Mouse (Mus musculus): ENCODE measurements at regions not wholly inside any gene's neighbourhood (a gene's known extent, or its start where the extent isn't known, plus 50 kb on each side); places are given as distances from the start of the nearest gene placed in this dataset.

DNA sequence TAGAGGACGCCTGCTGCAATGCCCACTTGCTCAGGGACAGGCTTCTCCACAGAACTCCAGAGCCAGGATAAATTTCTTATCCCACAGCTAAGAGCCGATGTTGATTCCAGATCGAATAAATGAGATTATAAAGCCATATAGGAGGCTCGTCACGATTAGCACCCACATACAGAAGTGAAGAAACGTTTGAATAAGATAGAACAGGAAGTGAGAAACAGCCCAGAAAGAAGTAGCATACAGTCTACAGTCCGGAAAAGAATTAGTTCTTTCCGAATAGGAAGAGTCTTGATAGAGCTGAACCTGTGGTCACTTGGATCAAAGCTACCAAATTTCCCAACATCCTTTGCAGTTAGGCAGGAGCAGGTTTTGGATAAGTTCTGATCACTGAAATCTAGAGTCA, 133.0 kb upstream of the Runx1 start:
- WGBS, result 88% methylated on average over 8 of the region's 8 CpGs
- Histone ChIP-seq H3K27ac (no peak overlapping the region), H3K4me3 (no peak overlapping the region), H3K9me3 (no peaks in the 10 kb centered on the region), H3K4me1 (replicated peaks) (peaks cover 15% of the 10 kb centered on the region; the same call in 1 of the 2 replicates), H3K27me3 (ENCODE audit: insufficient read depth, poor library complexity, severe bottlenecking) (no peaks in the 10 kb centered on the region), H3K36me3 (no peaks in the 10 kb centered on the region)
- no peak for DNase-seq (ENCODE audit: low spot score)

DNA sequence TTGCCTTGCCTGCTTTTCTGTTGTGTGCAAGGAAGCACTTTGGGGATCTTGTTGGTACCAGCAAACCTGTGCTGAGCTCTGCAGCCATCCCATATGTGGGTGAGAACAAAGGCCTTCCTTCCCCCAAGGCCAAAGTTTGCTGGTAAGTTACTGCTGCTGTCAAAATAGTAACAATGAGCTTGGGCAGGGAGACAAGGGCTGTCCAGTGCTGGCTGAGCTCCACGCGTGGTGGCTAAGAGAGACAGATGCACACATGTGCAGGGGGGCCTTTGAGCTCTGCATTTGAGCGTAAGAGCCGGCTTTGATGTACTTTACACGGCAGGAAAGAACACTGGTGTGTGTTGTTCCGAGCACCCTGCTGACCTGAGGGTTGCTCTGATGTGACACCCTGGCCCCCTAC, 132.2 kb upstream of the Runx1 start:
- 70% methylated on average over 6 of the region's 6 CpGs for WGBS
- peak overlapping the region; percentile 16; the same call in 1 of the 2 replicates for H3K27ac ChIP-seq
- DNase-seq (ENCODE audit: low spot score), result no peak

DNA sequence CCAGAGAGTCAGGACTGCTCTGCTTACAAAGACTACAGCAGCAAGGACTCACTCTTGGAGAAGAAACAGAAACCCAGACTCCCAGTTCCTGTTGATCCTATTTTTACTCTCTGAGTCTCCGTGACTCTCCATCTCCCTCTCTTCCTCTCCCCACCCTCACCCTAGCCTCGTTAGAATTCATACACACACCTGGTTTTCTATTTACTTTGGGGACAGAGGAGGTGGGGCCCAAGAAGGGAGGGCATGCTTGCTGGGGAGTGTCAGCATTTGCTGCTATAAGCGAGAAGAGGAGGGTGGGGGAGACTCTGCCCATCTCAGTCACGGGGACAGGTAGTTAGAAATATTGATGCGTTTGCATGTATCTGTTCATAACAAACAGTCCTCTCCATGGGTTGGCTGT, 129.6 kb upstream of the Runx1 start:
- H3K4me3 ChIP-seq, result no peak overlapping the region
- H3K36me3 ChIP-seq, result no peaks in the 10 kb centered on the region
- 61% methylated on average over 5 of the region's 5 CpGs for WGBS
- no peaks in the 10 kb centered on the region for H3K27me3 ChIP-seq (ENCODE audit: insufficient read depth, poor library complexity, severe bottlenecking)
- H3K4me1 ChIP-seq (replicated peaks), result peaks cover 15% of the 10 kb centered on the region; the same call in 1 of the 2 replicates
- H3K9me3 ChIP-seq, result no peaks in the 10 kb centered on the region
- no peak for DNase-seq (ENCODE audit: low spot score)
- no peak overlapping the region for H3K27ac ChIP-seq

More for the DNA sequence above, 132.2 kb upstream of the Runx1 start:
- Histone ChIP-seq H3K27me3 (ENCODE audit: insufficient read depth, poor library complexity, severe bottlenecking) (no peaks in the 10 kb centered on the region), H3K36me3 (no peaks in the 10 kb centered on the region), H3K9me3 (no peaks in the 10 kb centered on the region), H3K4me3 (no peak overlapping the region), H3K4me1 (replicated peaks) (peaks cover 15% of the 10 kb centered on the region; the same call in 1 of the 2 replicates)

DNA sequence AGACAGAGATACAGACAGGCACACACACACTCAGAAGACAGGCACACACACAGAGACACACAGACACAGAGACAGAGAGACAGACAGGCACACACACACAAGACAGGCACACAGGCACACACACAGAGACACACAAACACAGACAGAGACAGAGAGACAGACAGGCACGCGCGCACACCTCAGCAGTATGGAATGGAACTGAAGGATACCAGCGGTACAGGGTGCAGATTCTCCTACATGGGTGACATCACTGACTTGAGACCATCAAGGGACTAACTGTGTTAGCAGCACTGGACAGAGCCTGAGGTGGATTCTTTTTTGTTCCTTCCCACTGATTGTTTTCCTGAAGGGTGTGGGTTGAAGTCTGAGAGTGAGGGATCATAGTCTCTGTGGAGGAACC, 129.1 kb upstream of the Runx1 start:
- Histone ChIP-seq H3K36me3 (no peaks in the 10 kb centered on the region), H3K4me1 (replicated peaks) (peaks cover 15% of the 10 kb centered on the region; the same call in 1 of the 2 replicates), H3K9me3 (no peaks in the 10 kb centered on the region), H3K27ac (no peak overlapping the region), H3K4me3 (no peak overlapping the region), H3K27me3 (ENCODE audit: insufficient read depth, poor library complexity, severe bottlenecking) (no peaks in the 10 kb centered on the region)
- no peak for DNase-seq (ENCODE audit: low spot score)
- 90% methylated on average over 4 of the region's 4 CpGs for WGBS

DNA sequence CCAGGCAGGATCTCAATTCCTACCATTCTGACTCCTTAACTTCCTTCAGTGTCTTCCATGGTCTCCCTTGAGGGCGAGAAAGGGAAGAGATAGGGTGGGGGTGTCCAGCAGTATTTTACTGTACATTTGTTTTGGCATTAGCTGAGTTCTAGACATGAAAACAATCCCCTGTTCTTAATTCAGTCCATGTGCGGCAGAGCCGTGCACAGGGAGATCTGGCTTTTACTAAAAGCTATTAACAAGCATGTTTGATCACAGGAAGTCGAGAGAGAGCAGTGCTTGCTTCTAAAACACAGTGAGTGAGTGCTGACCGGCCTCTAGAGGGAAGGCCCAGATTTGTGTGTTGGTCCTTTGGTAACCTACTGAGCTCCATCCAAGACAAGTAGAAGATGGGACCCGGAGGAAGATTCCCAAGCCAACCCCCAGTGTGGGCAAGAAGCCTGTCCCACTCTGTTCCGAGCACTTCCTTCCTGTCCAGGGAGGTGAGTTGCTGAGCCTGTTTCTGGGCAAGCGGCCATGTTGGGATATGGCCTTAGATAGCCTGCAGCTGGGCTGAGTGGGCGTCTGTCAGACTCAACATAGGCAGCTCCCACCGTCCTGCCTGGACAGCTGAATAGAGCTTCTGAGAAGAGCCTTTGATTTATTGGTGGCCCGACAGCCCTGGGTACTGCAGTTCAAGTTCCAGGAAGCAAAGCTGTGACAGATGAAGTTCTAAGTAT, 128.1 kb upstream of the Runx1 start:
- peak overlapping the region; percentile 30; the same call in 1 of the 2 replicates for H3K27ac ChIP-seq
- no peaks in the 10 kb centered on the region for H3K9me3 ChIP-seq
- H3K4me3 ChIP-seq, result no peak overlapping the region
- no peaks in the 10 kb centered on the region for H3K36me3 ChIP-seq
- no peaks in the 10 kb centered on the region for H3K27me3 ChIP-seq (ENCODE audit: insufficient read depth, poor library complexity, severe bottlenecking)
- H3K4me1 ChIP-seq (replicated peaks), result peaks cover 15% of the 10 kb centered on the region; the same call in 1 of the 2 replicates
- peak; percentile 8 for DNase-seq (ENCODE audit: low spot score)
- WGBS, result 72% methylated on average over 11 of the region's 11 CpGs

DNA sequence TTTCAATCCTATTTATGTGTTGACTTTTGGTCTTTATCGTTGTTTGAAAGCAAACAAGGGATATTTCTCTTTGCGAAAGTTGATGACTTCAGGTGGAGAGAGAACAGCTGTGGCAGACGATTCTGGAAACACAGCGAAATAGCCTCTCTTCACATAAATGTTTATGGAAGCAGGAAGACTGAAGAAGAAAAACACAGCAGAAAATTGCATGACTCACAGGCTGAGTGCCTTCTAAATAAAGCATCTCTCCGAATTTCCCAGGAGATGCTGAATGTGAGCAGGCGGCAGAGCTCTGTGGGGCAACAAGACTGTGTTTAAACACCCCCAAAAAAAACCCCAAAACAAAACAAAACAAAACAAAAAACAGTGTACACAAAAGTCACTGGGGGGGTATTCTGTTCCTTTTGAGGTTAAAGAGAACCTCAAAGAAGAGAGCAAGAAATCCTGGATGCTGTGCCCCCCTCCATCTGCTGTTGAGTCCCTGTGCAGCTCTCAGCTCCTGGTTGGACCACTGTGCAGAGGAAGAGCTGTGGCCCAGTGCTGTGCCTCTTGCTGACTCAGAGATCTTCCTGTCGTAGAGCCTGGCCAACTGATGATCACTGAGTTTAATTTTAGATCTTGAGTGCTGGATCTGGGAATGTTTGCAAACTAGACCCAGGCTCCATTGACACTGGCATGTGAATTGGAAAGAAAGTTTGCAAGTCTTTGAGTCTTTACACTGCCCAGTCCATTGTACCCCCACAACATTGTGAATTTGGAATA, 126.6 kb upstream of the Runx1 start:
- no peak overlapping the region for H3K27ac ChIP-seq
- H3K4me3 ChIP-seq, result no peak overlapping the region
- H3K9me3 ChIP-seq, result no peaks in the 10 kb centered on the region
- DNase-seq (ENCODE audit: low spot score), result no peak
- H3K27me3 ChIP-seq (ENCODE audit: insufficient read depth, poor library complexity, severe bottlenecking), result no peaks in the 10 kb centered on the region
- peaks cover 15% of the 10 kb centered on the region; the same call in 1 of the 2 replicates for H3K4me1 ChIP-seq (replicated peaks)
- no peaks in the 10 kb centered on the region for H3K36me3 ChIP-seq
- 79% methylated on average over 7 of the region's 7 CpGs for WGBS

DNA sequence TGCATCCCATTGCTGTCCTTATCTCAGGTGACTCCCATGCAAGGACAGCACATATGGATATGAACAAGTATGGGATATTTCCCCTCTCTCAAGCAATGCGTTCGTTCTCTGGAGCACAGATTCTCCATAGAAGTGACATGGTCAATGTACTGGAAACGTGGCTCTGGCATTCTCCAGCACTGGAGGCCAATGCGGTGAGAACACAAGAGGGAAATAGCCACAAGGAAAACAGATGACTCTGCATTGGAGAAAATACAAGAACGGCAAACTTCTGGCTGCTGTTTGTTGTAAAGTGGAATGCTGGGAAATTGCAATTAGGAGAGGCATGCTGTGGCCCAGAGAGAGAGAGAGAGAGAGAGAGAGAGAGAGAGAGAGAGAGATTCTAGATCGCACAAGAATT, 125.6 kb upstream of the Runx1 start:
- no peaks in the 10 kb centered on the region for H3K9me3 ChIP-seq
- H3K36me3 ChIP-seq, result no peaks in the 10 kb centered on the region
- H3K27me3 ChIP-seq (ENCODE audit: insufficient read depth, poor library complexity, severe bottlenecking), result no peaks in the 10 kb centered on the region
- no peak for DNase-seq (ENCODE audit: low spot score)
- peaks cover 15% of the 10 kb centered on the region; the same call in 1 of the 2 replicates for H3K4me1 ChIP-seq (replicated peaks)
- no peak overlapping the region for H3K27ac ChIP-seq
- 92% methylated on average over 6 of the region's 6 CpGs for WGBS
- H3K4me3 ChIP-seq, result no peak overlapping the region

DNA sequence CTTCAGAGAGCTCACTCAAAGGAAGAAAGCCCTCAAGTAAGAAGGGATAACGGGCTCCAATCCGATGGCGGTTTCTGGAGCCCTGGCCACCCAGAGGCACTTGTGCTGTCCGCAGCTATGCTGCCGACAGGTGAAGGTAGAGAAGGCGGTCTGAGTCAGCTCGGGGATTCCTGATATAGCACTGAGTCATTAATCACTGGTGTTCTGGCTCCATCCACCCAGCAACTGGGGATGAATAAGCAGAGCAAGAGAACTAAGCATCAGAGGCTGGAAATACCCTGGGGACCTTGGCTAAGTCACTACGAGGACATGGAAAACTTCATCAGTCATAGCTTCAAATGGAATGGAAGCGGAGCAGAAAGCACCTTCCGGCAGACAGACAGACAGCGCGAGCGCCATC, 122.5 kb upstream of the Runx1 start:
- Histone ChIP-seq H3K27me3 (ENCODE audit: insufficient read depth, poor library complexity, severe bottlenecking) (no peaks in the 10 kb centered on the region), H3K4me1 (replicated peaks) (no peaks in the 10 kb centered on the region), H3K27ac (no peak overlapping the region), H3K36me3 (no peaks in the 10 kb centered on the region), H3K9me3 (no peaks in the 10 kb centered on the region), H3K4me3 (no peak overlapping the region)
- 94% methylated on average over 13 of the region's 13 CpGs for WGBS
- no peak for DNase-seq (ENCODE audit: low spot score)

DNA sequence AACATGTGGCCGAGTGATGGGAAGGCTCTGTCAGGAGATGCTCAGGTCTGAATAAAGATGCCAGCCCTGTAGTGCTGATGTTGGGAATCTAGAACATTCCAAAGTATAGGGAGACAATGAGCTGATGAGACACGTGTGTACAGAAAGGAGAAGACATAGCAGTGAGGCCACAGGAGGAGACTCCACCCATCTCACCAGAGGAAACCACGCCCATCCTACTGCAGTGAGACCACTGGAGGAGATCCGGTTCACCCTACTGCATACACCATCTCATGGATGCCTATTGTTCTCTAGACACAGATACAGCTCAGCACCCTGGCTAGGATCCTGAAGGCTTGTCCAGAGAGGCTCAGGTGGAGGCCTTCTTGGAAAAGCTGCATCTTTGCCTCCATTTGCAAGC, 120.6 kb upstream of the Runx1 start:
- Histone ChIP-seq H3K36me3 (no peaks in the 10 kb centered on the region), H3K4me3 (no peak overlapping the region), H3K27me3 (ENCODE audit: insufficient read depth, poor library complexity, severe bottlenecking) (no peaks in the 10 kb centered on the region), H3K4me1 (replicated peaks) (no peaks in the 10 kb centered on the region), H3K27ac (no peak overlapping the region), H3K9me3 (no peaks in the 10 kb centered on the region)
- DNase-seq (ENCODE audit: low spot score), result no peak
- whole genome bisulfite sequencing, result 79% methylated on average over 4 of the region's 4 CpGs

DNA sequence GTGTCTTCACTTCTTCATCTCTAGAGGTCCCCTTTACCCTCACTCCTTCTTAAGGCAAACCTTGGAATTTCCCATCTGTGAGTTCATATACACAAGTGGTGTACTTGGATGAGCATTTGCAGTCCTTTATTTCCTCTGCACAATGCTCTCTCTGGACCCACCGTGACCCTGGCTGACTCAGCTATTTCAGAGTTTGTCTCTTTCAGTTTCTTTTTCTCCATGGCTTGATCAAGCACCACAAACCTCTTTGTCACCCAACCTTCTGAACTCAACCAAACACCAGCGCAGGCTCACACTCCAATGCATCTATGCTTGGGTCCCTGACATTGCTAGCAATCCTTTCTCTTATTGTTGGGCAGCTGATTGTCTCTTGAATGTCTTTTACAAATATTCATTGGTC, 118.0 kb upstream of the Runx1 start:
- no peaks in the 10 kb centered on the region for H3K9me3 ChIP-seq
- no peak overlapping the region for H3K27ac ChIP-seq
- no peak overlapping the region for H3K4me3 ChIP-seq
- 77% methylated on average over 2 of the region's 2 CpGs for WGBS
- H3K4me1 ChIP-seq (replicated peaks), result no peaks in the 10 kb centered on the region
- no peak for DNase-seq (ENCODE audit: low spot score)
- no peaks in the 10 kb centered on the region for H3K27me3 ChIP-seq (ENCODE audit: insufficient read depth, poor library complexity, severe bottlenecking)
- H3K36me3 ChIP-seq, result no peaks in the 10 kb centered on the region

DNA sequence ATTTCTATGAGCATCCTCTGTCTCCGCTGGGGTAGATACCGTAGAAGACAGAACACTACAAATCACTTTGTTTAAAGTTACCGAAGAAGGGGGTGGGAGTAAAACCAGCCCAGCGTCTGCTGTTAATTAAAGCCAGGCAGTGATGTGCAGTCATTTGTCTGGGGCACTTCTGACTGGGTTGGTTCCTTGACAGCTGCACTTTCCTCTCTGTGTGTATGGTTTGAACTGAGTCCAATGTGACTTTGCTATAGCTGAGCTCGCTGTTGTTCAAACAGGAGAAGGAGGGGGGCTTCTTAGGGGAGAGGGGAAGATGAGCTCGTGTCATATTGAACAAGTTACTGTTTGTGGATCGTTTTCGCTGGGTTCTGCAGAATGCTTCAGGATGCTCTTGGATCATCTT, 113.7 kb upstream of the Runx1 start:
- WGBS, result 55% methylated on average over 8 of the region's 8 CpGs
- Histone ChIP-seq H3K9me3 (no peaks in the 10 kb centered on the region), H3K4me1 (replicated peaks) (no peaks in the 10 kb centered on the region), H3K27me3 (ENCODE audit: insufficient read depth, poor library complexity, severe bottlenecking) (no peaks in the 10 kb centered on the region), H3K4me3 (no peak overlapping the region), H3K27ac (no peak overlapping the region), H3K36me3 (no peaks in the 10 kb centered on the region)
- DNase-seq (ENCODE audit: low spot score), result peak; percentile 15

DNA sequence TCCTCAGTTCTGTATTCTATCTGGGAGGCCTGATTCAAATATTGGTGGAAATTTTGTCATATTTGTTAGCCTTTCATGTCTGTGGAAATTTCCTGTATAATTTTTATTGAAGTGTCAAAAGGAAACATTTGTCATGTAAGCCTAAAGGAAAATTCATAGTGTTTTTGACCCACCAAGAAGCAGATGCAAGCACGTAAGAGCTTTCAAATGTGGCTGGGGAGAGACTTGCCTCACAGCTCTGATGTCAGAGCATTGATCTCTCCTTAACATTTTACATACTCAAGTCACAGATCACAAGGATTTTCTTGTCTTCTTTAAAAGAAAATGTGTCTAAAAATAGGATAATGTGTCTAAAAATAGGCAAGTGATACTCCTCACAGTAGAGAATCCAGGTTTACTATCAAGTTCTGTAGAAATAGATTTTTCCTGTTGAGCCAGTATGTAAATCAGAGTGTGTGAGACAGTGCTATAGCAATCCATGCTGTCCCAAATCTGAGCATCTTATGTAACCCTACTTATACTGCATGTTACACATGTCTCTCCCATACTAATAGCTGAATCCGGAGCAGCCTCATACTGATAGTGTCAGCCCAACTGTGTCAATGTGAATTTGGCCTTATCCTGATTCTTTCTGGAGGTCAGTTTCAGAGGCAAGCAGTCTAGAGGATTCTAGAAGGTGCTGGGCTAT, 110.0 kb upstream of the Runx1 start:
- Histone ChIP-seq H3K4me1 (replicated peaks) (no peaks in the 10 kb centered on the region), H3K27me3 (ENCODE audit: insufficient read depth, poor library complexity, severe bottlenecking) (no peaks in the 10 kb centered on the region), H3K9me3 (no peaks in the 10 kb centered on the region), H3K4me3 (no peak overlapping the region), H3K36me3 (no peaks in the 10 kb centered on the region), H3K27ac (no peak overlapping the region)
- WGBS, result 86% methylated on average over 2 of the region's 2 CpGs
- DNase-seq (ENCODE audit: low spot score), result no peak

DNA sequence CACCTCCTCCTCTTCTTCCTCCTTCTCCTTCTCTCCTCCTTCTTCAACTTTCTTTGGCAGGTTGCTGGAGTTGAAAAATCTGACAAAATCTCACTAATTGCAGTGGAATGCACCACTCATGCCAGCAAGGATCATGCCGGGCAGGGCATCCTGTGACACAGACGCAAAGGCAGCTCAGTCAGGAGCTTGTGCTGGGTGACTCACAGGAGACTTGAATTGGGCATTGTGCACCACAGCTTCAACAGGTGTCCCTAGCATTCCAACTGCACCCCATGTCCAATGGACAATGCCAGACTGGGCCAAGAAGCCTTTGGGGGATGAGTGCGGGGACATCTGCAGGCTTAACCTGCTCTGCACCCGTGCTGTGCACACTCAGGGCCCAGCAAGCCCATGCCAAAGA, 104.2 kb upstream of the Runx1 start:
- DNase-seq (ENCODE audit: low spot score), result no peak
- H3K4me1 ChIP-seq (replicated peaks), result peaks cover 10% of the 10 kb centered on the region
- H3K36me3 ChIP-seq, result no peaks in the 10 kb centered on the region
- H3K27ac ChIP-seq, result no peak overlapping the region
- 88% methylated on average over 4 of the region's 4 CpGs for WGBS
- no peak overlapping the region for H3K4me3 ChIP-seq
- H3K27me3 ChIP-seq (ENCODE audit: insufficient read depth, poor library complexity, severe bottlenecking), result no peaks in the 10 kb centered on the region
- no peaks in the 10 kb centered on the region for H3K9me3 ChIP-seq

All from hindbrain, embryonic 10.5 days (tissue).